Mouse (Mus musculus) embryonic stem cell, embryonic (primary cell): ENCODE results near the gene Plcb1.

Source experiments
- CTCF ChIA-PET, 4 experiments: fragments of 300-600 bp in 2 of 4; fragments of 350-600 bp in 2 of 4; sonication (Branson Sonifier 250); formaldehyde crosslinking; loops; one replicate each; lab custom pipeline; 2022; ENCODE audit warnings: inconsistent platforms in 2 of 4; lab: Charles Lee
- POLR2A ChIA-PET, 4 experiments: fragments of 300-600 bp in 2 of 4; fragments of 350-600 bp in 2 of 4; sonication (Branson Sonifier 250); formaldehyde crosslinking; loops; one replicate each; lab custom pipeline; 2022; ENCODE audit warnings: antibody characterized with exemption in 4 of 4, inconsistent platforms in 1 of 4; lab: Charles Lee

The Plcb1 gene

GRCm38 (mm10) chr2:135101943-135102342 lies 316.1 kb downstream of the Plcb1 start:
- POLR2A ChIA-PET, result no interaction called here
- CTCF ChIA-PET, result no interaction called here

GRCm38 (mm10) chr2:135106649-135107048 lies 320.8 kb downstream of the Plcb1 start:
- ChIA-PET POLR2A (interaction anchor here in 1 of 4 experiments (0.6 kb wide), 1 partner anchor 131 kb away, joined by 3 read pairs; no protein-coding TSS in a partner anchor), CTCF (no interaction called here)

DNA sequence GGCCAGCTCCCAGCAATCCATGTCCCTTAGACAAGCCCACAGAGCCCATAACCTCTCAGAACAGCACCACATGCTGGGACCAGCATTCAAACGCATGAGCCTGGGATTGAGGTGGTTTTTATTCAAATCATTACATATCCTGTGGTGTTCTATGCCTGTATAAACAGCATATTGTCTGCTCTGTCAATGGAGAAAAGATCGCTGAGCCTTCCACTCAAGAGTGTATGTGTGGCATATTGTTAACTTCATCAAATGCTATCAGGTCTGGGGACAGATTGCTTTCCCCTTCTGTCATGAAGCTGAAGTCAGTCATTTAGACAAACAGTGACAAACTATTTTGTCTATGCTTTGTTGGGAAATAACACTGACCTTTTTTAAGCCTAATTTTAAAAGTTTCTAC lies 322.7 kb downstream of the Plcb1 start:
- ChIA-PET CTCF (no interaction called here), POLR2A (no interaction called here)

DNA sequence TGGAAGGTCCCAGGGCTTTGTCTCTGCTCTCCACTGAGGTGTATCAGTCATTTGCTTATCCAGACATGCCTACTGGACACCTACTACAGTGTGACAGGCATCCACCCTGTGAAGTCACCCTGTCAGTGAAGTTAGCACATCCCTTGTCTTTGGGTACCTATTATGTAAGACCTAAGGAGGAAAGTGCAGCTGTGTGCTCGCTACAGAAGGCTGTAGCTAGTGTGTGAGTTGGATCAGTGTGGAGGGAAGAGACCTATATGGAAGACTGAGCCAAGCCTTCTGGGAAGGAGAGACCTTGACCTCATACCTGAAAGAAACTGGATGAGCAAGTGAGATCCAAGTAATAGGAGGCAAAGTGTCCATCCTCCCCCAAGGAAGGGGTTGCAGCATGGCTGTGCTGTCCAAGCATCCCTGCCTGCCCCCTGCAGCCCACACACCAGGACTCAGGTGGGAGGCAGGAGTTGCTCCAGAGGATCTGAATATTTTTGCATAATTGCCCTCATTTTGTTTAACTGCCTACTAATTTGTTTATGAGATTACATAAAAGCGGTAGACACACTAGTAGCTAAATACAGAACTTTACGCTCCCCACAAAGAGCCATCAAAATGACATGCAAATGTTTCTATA lies 328.7 kb downstream of the Plcb1 start:
- ChIA-PET POLR2A (interaction anchor here in 1 of 4 experiments (0.6 kb wide), 1 partner anchor 76 kb away, joined by 3 read pairs; no protein-coding TSS in a partner anchor), CTCF (interaction anchor here in 1 of 4 experiments (0.6 kb wide), 1 partner anchor 21 kb away, joined by 3 read pairs; no protein-coding TSS in a partner anchor)

- POLR2A ChIA-PET, result no interaction called here
- CTCF ChIA-PET, result interaction anchor here in 2 of 4 experiments (0.6 to 1.4 kb wide), 2 partner anchors 201 to 1016 kb away, joined by 4 read pairs; no protein-coding TSS in a partner anchor
These were observed 337.2 kb downstream of the Plcb1 start for GRCm38 (mm10) chr2:135123057-135123456.

- POLR2A ChIA-PET, result no interaction called here
- CTCF ChIA-PET, result interaction anchor here in 1 of 4 experiments (0.6 kb wide), 1 partner anchor 1016 kb away, joined by 4 read pairs; no protein-coding TSS in a partner anchor
These were observed 338.0 kb downstream of the Plcb1 start for GRCm38 (mm10) chr2:135123695-135124343.

- CTCF ChIA-PET, result interaction anchor here in 1 of 4 experiments (1.2 kb wide), 1 partner anchor 183 kb away, joined by 3 read pairs; no protein-coding TSS in a partner anchor
These were observed 354.7 kb downstream of the Plcb1 start for GRCm38 (mm10) chr2:135140576-135140975.

DNA sequence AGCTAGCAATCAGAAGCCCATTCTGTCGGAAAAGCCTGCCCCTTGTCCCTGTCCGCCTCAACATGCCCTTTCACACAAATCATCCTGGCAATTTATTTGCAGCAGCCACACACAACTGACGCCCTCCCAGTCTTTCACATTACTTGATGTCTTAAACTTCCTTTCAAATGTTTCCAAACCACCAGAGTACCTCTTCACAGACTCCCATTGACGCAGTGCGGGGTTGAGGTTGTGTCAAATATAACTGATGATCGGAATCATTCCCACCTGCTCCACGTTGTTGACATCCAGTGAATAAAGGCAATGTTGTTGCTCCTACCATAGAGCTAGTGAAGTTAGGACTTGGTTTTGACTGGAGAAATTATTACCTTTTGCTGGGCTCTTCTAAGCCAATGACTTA lies 366.4 kb downstream of the Plcb1 start:
- ChIA-PET CTCF (no interaction called here), POLR2A (no interaction called here)

More at GRCm38 (mm10) chr2:135140576-135140975, 354.7 kb downstream of the Plcb1 start:
- POLR2A ChIA-PET, result interaction anchor here in 1 of 4 experiments (0.6 kb wide), 1 partner anchor 62 kb away, joined by 4 read pairs; no protein-coding TSS in a partner anchor

- ChIA-PET CTCF (interaction anchor here in 1 of 4 experiments (0.6 kb wide), 1 partner anchor 37 kb away, joined by 5 read pairs; no protein-coding TSS in a partner anchor), POLR2A (no interaction called here)
These were observed 367.4 kb downstream of the Plcb1 start for GRCm38 (mm10) chr2:135153248-135153647.

GRCm38 (mm10) chr2:135156055-135156454 lies 370.2 kb downstream of the Plcb1 start:
- ChIA-PET CTCF (no interaction called here), POLR2A (no interaction called here)

DNA sequence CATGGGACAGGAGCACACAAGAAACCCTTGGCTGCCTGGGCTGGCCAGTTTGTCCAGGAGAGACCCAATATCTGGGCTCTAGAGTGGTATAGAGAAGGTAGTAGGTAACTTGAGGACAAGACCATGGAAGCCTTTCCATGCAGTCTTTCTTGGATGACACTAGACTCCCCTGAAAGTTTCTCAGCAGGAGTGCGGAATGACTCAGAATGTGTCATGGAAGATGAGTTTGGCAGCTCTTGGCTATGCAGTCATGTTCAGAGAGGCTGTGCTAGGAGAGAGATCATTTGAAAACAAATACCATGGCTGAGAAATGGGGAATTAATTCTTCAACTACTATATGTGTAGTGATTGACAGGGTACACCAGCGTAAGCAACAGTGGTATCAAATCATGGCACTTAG lies 372.1 kb downstream of the Plcb1 start:
- ChIA-PET POLR2A (no interaction called here), CTCF (no interaction called here)

GRCm38 (mm10) chr2:135161673-135162072 lies 375.8 kb downstream of the Plcb1 start:
- ChIA-PET CTCF (no interaction called here), POLR2A (interaction anchor here in 1 of 4 experiments (0.8 kb wide), 1 partner anchor 27 kb away, joined by 3 read pairs; no protein-coding TSS in a partner anchor)

DNA sequence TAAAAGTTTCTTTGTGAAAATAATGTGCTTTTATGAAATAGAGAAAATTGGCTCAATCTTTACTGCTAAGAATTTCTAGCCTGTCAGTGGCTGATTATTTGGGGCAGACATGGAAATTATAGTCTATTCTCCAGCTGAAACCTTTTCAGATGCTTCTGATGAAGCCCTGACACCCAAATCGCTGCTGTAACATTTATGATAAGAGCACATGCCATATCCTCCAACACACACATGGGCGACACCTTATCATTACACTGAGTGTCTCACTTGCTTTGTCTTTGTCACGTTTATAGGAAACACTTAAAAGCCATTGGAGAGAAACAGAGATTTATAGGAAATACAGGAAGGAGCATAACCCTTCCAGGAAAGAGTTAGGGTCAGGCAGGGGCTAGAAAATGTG lies 379.6 kb downstream of the Plcb1 start:
- POLR2A ChIA-PET, result interaction anchor here in 1 of 4 experiments (0.8 kb wide), 1 partner anchor 481 kb away, joined by 3 read pairs; no protein-coding TSS in a partner anchor
- CTCF ChIA-PET, result no interaction called here

GRCm38 (mm10) chr2:135175544-135175943 lies 389.7 kb downstream of the Plcb1 start:
- POLR2A ChIA-PET, result interaction anchor here in 1 of 4 experiments (1.2 kb wide), 1 partner anchor 10 kb away, joined by 3 read pairs; no protein-coding TSS in a partner anchor
- CTCF ChIA-PET, result no interaction called here

- ChIA-PET CTCF (interaction anchor here in 1 of 4 experiments (0.5 kb wide), 1 partner anchor 78 kb away, joined by 3 read pairs; no protein-coding TSS in a partner anchor), POLR2A (no interaction called here)
These were observed 401.8 kb downstream of the Plcb1 start for GRCm38 (mm10) chr2:135187659-135188058.

DNA sequence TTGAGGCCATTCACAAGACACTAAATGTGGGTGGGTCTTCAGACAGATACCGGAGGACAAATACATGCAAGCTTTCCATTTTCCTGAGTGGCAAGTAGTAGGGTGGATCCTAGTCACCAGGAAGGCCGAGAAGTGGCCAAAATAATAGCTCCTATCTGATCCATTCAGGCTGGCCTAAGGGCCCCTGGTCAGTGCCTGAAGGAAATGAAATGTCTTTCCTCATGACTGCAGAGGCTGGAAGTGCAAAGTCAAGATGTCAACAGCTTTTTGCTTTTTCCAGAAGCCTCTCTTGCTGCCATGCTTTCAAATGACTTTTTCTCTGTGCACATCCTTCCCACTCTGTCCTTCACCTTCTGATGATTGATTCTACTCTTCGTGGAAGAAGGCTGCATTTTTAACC lies 415.0 kb downstream of the Plcb1 start:
- POLR2A ChIA-PET, result interaction anchor here in 1 of 4 experiments (0.9 kb wide), 1 partner anchor 134 kb away, joined by 3 read pairs; no protein-coding TSS in a partner anchor

GRCm38 (mm10) chr2:135202390-135202789 lies 416.5 kb downstream of the Plcb1 start:
- CTCF ChIA-PET, result no interaction called here
- POLR2A ChIA-PET, result interaction anchor here in 1 of 4 experiments (0.5 kb wide), 1 partner anchor 62 kb away, joined by 4 read pairs; no protein-coding TSS in a partner anchor

More for the DNA sequence above, 415.0 kb downstream of the Plcb1 start:
- CTCF ChIA-PET, result no interaction called here

DNA sequence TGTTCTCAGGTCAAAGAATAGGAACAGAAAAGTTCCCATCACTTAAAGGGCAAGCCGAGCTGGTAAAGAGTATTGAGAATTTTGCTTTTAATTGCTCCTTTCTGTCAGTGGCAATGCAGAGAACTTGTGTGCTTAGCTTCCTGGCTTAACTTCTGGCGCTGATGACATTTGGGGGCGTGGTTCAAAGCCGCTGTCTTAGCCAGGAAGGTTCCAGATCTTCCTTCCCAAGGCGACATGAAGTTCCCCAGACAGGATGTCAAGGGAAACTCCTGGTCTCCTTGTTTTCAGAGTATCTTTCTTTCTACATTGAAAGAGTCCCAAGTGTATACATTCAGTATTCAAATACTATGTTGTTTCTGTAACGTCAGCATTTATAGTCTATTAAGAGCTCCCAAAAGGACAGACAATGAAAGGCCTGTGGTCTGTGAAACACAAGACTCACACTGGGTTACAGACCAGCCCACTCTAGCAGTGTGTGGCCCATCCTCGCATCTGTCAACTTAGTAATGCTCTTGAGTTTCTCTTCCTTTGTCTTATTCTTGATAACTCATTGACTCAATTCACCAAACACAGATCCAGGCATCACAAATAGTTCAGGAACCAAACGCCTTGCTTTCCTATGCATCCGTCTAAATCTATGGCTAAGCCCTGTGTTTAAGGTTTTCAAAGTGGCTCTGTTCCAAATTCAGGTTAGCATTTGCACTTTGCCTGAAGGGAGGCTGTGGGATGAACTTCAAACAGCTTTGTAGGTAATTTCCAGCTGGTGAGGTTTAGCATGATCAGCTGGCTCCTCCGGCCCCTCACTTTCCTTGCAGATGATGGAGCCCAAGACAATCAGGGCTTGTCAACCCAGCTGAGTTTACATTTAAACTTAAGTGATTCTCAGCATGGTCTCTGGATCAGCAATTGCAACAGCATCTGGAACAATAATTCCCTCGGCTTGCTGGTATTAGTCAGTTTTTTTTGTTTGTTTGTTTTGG lies 418.6 kb downstream of the Plcb1 start:
- POLR2A ChIA-PET, result no interaction called here

More for the DNA sequence above, 418.6 kb downstream of the Plcb1 start:
- CTCF ChIA-PET, result interaction anchor here in 1 of 4 experiments (0.6 kb wide), 1 partner anchor 276 kb away, joined by 3 read pairs; no protein-coding TSS in a partner anchor
